Mouse (Mus musculus) stomach, postnatal 0 days (tissue): ENCODE data around the gene Vgll4.

Experiments
- CTCF ChIP-seq: IDR thresholded peaks from 2 replicates; pipeline ENCODE4 v1.5.1; 2016; ENCODE audit warnings: antibody characterized with exemption, low read depth, mild to moderate bottlenecking, moderate library complexity
- EP300 ChIP-seq: optimal IDR thresholded peaks from 2 replicates; pipeline ENCODE3; 2016; ENCODE audit warnings: antibody characterized with exemption

- TF ChIP-seq CTCF (no peak), EP300 (no peak)
Observed at GRCm38 (mm10) chr6:114835752-114836151, 134.0 kb downstream of the Vgll4 start.
